Mouse (Mus musculus): ENCODE measurements at regions not wholly inside any gene's neighbourhood (a gene's known extent, or its start where the extent isn't known, plus 50 kb on each side); places are given as distances from the start of the nearest gene placed in this dataset.
A peak's percentile ranks its signal among the peaks of the same experiment; 100 is the strongest.
"Not testable (repeated sequence)": the region's sequence is repeated elsewhere in the genome, so short reads cannot be mapped to it uniquely, and the experiment has no call there.

DNA sequence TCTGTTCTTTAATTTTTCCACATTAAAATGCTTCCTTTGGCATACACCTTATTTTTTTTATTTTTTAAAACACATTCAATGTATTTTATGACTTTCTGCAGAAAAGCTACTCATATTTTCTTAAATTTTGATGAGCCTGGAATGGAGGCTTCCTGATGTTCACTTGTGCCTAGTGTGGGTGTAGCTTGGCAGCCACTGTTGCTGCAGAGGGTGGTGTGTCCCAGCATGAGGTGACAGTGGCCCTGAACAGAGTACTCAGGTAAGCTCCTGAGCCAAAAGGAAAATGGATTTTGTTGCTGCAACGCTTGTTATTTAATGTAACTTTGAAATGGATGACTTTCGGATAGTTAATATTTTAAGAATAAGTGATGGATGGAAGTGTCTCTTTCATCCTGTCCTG is 170.6 kb downstream of the Eipr1 start:
- no peak for DNase-seq (ENCODE audit: low spot score in 2 of 2)

- DNase-seq (ENCODE audit: low spot score in 2 of 2), result no peak
Observed at GRCm38 (mm10) chr12:28925206-28925605, 173.6 kb downstream of the Eipr1 start.

- no peak for DNase-seq (ENCODE audit: low spot score in 2 of 2)
Observed at GRCm38 (mm10) chr12:28939936-28940335, 188.3 kb downstream of the Eipr1 start.

DNA sequence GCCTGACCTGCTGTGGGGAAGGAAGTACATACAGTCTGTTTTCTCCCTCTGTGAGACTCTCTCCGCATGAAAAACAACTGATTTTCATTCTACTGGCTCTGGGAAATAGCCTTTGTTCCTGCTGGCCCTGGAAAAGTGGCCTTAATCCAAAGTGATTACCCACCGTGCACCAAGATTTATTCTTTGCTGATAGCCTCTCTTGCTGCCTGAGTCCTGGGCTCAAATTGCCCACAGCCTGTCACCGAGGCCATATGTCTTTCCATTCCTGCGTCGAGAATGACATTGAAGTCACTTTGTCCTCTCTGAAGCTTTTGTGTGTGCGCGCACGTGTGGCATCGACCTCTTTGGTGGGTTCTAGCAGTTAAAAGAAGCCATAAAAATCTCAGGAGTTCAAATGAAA is 197.3 kb downstream of the Eipr1 start:
- DNase-seq (ENCODE audit: low spot score in 2 of 2), result no peak

GRCm38 (mm10) chr12:28949307-28949706 is 197.7 kb downstream of the Eipr1 start:
- DNase-seq (ENCODE audit: low spot score in 2 of 2), result no peak

GRCm38 (mm10) chr12:28957155-28957554 is 205.6 kb downstream of the Eipr1 start:
- DNase-seq (ENCODE audit: low spot score in 2 of 2), result no peak

- no peak for DNase-seq (ENCODE audit: low spot score in 2 of 2)
Observed at GRCm38 (mm10) chr12:28958661-28959060, 207.1 kb downstream of the Eipr1 start.

- peak; percentile 48 to 84 for DNase-seq (ENCODE audit: low spot score in 2 of 2)
Observed at GRCm38 (mm10) chr12:28969671-28970379, 218.2 kb downstream of the Eipr1 start.

- peak; percentile 77 to 86 for DNase-seq (ENCODE audit: low spot score in 2 of 2)
Observed at GRCm38 (mm10) chr12:28974571-28975041, 223.0 kb downstream of the Eipr1 start.

- DNase-seq (ENCODE audit: low spot score in 2 of 2), result peak; percentile 40 to 63
Observed at GRCm38 (mm10) chr12:28975249-28975648, 223.6 kb downstream of the Eipr1 start.

DNA sequence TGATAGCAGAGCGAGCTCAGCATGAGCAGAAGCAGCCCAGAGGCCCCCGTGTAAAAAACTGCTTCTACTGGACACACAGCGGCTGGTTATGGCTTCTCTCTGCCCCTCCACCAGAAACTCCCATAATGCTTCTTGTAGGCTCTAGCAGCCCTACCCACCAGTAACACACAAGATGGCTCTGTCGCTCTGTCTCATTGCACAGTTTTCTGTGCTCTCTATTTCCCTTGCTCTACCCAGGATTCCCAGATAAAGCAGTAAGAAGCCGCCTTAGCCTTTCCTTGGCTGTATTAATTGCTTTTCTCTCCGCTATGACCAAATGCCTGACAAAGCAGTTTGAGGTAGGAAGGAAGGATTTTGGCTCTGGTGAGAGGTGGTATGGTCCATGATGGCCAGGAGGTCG is 228.1 kb downstream of the Eipr1 start:
- DNase-seq (ENCODE audit: low spot score in 2 of 2), result no peak

DNA sequence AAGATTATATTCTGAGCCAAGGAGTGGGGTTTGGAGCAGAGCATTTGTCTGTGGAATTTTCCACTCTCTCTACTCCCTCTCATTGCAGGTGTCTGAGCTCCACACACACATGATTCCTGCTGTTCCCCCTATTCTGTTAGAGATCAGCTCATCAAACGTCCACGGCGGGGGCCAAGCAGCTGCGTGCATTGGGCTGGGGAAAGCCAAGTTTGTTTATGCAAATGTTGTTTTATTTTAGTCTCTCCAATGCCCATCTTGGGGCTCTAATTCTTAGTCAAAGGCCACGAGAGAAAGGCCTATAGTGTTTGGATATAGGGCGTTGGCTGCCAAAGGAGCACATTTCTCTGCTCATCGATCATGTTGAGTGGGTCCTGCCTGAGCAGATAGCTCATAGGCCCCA is 234.6 kb downstream of the Eipr1 start:
- DNase-seq (ENCODE audit: low spot score in 2 of 2), result no peak

DNA sequence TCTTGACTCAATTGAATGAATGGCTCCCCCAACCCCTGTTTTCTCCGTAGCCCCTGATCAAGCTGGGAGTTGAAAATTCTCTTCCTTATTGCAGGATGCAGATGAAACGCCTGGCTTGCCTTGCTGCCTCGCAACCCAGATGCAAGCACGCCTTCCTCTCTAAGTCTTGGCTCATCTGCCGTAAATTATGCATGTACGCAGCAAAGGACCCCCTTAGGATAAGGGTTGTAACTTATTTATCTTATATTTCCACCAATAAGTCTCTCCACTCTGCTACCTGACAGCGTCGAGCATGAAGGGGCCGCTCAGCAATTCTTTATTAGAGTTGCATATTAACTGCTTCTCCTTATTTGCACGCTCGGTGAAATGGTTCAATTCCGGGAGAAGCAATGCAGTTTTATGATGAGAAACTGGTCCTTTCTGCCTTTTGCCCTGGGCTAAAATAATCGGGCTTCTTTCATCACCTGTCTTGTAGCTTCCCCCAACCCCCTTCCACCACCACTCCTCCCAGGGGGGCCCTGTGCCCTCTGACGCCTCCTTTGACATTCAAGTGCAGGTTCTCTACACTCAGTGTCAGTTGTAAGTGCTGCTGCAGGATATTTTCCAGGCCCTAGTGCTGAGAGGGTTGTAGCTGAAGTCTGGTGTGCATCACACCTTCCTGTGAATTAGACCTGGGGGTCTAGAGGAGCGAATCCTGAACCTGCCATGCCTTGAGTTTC is 246.0 kb downstream of the Eipr1 start:
- DNase-seq (ENCODE audit: low spot score in 2 of 2), result no peak

DNA sequence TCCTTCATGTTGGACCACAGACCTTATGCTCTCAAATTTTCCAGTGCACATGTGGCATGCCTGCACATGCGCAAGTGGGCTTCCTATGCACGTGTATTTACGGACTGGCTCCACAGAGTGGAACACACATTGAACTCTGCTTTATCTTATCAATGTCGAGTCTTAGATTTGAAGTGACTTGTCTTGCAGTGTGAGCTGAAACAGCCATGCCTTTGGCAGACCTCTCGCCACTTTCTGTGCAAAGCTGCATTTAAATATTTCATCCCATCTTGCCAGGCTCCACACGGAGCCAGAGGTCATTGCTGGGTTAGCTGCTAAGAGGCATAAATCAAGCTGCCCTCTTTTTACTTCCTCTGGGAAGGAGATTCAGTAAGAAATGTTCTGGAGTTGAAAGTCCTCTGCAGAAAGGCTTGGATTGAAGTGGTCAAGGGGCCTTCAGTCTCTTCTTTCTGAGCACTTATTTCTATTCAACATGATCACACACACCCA is 248.4 kb downstream of the Eipr1 start:
- no peak for DNase-seq (ENCODE audit: low spot score in 2 of 2)

GRCm38 (mm10) chr12:29004504-29004903 is 252.9 kb downstream of the Eipr1 start:
- DNase-seq (ENCODE audit: low spot score in 2 of 2), result no peak

GRCm38 (mm10) chr12:29014601-29015000 is 263.0 kb downstream of the Eipr1 start:
- DNase-seq (ENCODE audit: low spot score in 2 of 2), result no peak

- peak in 1 of 2 experiments; percentile 58 for DNase-seq (ENCODE audit: low spot score in 2 of 2)
Observed at GRCm38 (mm10) chr12:29015200-29015862, 263.7 kb downstream of the Eipr1 start.

GRCm38 (mm10) chr12:29021152-29021551 is 269.5 kb downstream of the Eipr1 start:
- no peak for DNase-seq (ENCODE audit: low spot score in 2 of 2)

GRCm38 (mm10) chr12:29028171-29028570 is 276.6 kb downstream of the Eipr1 start:
- DNase-seq (ENCODE audit: low spot score in 2 of 2), result no peak

DNA sequence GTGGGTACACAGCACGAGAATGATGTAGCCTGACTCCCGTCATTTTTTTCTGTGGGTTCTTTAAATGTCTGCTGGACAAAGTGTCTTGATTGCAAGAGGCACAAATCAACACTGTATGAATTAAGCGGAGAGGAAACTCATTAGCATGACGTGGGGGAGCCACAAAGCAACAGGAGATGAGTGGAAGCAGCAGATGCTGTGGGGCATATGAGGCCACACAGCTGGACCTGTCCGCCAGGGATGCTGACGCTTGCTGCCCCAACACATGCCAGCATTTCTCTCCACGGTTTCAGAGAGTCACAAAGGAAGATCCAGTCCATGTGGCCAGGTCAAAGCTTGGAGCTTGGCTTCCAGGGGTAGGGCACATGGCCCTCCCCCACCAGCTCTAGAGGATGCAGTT is 277.9 kb downstream of the Eipr1 start:
- DNase-seq (ENCODE audit: low spot score in 2 of 2), result peak in 1 of 2 experiments; percentile 19

- DNase-seq (ENCODE audit: low spot score in 2 of 2), result no peak
Observed at GRCm38 (mm10) chr12:29046009-29046408, 294.4 kb downstream of the Eipr1 start.

- not testable (repeated sequence) for DNase-seq (ENCODE audit: low spot score in 2 of 2)
Observed at GRCm38 (mm10) chr12:29048596-29048995, 297.0 kb downstream of the Eipr1 start.

Data from left cerebral cortex, adult 9 months (tissue).